Mouse (Mus musculus) small intestine, adult 2 months (tissue): ENCODE measurements around the gene Denr. TPM values are rescaled to one million over a fixed set of nuclear protein-coding genes. Genes with fewer than 3 reads are reported as not detected.

Experiments
- H3K27ac ChIP-seq: fragments of 200-500 bp; 2 replicates; pipeline ENCODE4 v1.5.1; 2012; ENCODE audit warnings: low read depth, low read length, control low read depth, inconsistent platforms; ENCODE audit not compliant: insufficient read depth
- H3K27me3 ChIP-seq: fragments of 200-500 bp; 2 replicates; pipeline ENCODE4 v1.6.1; 2012; ENCODE audit warnings: mild to moderate bottlenecking, moderate library complexity, low read length, inconsistent platforms; ENCODE audit not compliant: control insufficient read depth, insufficient read depth
- H3K36me3 ChIP-seq: fragments of 200-500 bp; 2 replicates; pipeline ENCODE4 v1.6.1; 2012; ENCODE audit warnings: mild to moderate bottlenecking, low read length, control low read depth, inconsistent platforms; ENCODE audit not compliant: control insufficient read depth, insufficient read depth
- H3K4me1 ChIP-seq: fragments of 200-500 bp; 2 replicates; pipeline ENCODE4 v1.6.1; 2012; ENCODE audit warnings: low read length, inconsistent platforms, mixed read lengths; ENCODE audit not compliant: control insufficient read depth, insufficient read depth, insufficient read length
- H3K4me3 ChIP-seq: fragments of 200-500 bp; 2 replicates; pipeline ENCODE4 v1.5.1; 2012; ENCODE audit warnings: low read depth, mild to moderate bottlenecking, control low read depth, inconsistent platforms, low read length, moderate library complexity
- CTCF ChIP-seq: fragments of 200-500 bp; IDR thresholded peaks from 2 replicates; pipeline ENCODE4 v1.5.1; 2012; ENCODE audit warnings: low read depth, mild to moderate bottlenecking, control low read depth, inconsistent platforms, low read length, moderate library complexity, mixed read lengths; ENCODE audit not compliant: insufficient replicate concordance, insufficient read length; ENCODE audit errors: extremely low read depth
- POLR2A ChIP-seq: fragments of 200-500 bp; IDR thresholded peaks from 2 replicates; pipeline ENCODE4 v1.6.1; 2012; ENCODE audit warnings: low read depth, mild to moderate bottlenecking, control low read depth, inconsistent platforms, low read length, moderate library complexity
- WGBS: fragments of 180-500 bp; shearing (Covaris S2); methylation state at CpG from one replicate; pipeline ENCODE4 v1.1.7; 2018; 5-methylcytosine and 5-hydroxymethylcytosine counted together
- polyA plus RNA-seq: library from polyadenylated mRNA; depleted of rRNA; stranded (reverse); fragments of >200 nt; gene quantifications from 2 replicates; pipeline ENCODE4 v1.2.3, GENCODE M21; 2012; rRNA removed

The Denr gene
- polyA plus RNA-seq, 1 experiment, result 2.4 TPM

- Histone ChIP-seq H3K27me3 (no peaks in the 10 kb centered on the region), H3K4me3 (no peak overlapping the region), H3K36me3 (peaks cover 5% of the 10 kb centered on the region; the same call in 1 of the 2 replicates), H3K4me1 (peaks cover 25% of the 10 kb centered on the region; the same call in 1 of the 2 replicates), H3K27ac (no peak overlapping the region)
- TF ChIP-seq POLR2A (no peak), CTCF (no peak)
- 48% methylated on average over 3 of the region's 3 CpGs for WGBS
Observed at GRCm38 (mm10) chr5:123977231-123977630, 70.3 kb downstream of the Denr start.

- no peak overlapping the region for H3K4me3 ChIP-seq
- H3K27me3 ChIP-seq, result no peaks in the 10 kb centered on the region
- WGBS, result 70% methylated on average over 5 of the region's 5 CpGs
- peaks cover 24% of the 10 kb centered on the region for H3K4me1 ChIP-seq
- no peak for TF ChIP-seq CTCF
- H3K27ac ChIP-seq, result no peak overlapping the region
- H3K36me3 ChIP-seq, result peaks cover 5% of the 10 kb centered on the region; the same call in 1 of the 2 replicates
Observed at GRCm38 (mm10) chr5:123978131-123978530, 71.2 kb downstream of the Denr start.

Other genes with a start within 250 kb of the Denr start
- 4.4 and 4.5 TPM in 2 replicates for gene Clip1, start 222.6 kb upstream of the Denr start, polyA plus RNA-seq
- gene Zcchc8, start 186.1 kb upstream of the Denr start, polyA plus RNA-seq, result 10.2 and 19.2 TPM in 2 replicates
- 1.9 and 6.0 TPM in 2 replicates for gene Rsrc2, start 157.8 kb upstream of the Denr start, polyA plus RNA-seq
- gene Kntc1, start 157.5 kb upstream of the Denr start, polyA plus RNA-seq, result 0.55 and 1.8 TPM in 2 replicates
- gene Hcar2, start 41.7 kb upstream of the Denr start, polyA plus RNA-seq, result 0.30 and 0.65 TPM in 2 replicates
- gene Hcar1, start 27.2 kb upstream of the Denr start, polyA plus RNA-seq, result 1.2 and 3.9 TPM in 2 replicates
- gene Gm43518, start 20.2 kb downstream of the Denr start, polyA plus RNA-seq, result 0.44 TPM in 1 of 2 replicates, not detected in the other
- 0.53 and 1.9 TPM in 2 replicates for gene Ccdc62, start 23.5 kb downstream of the Denr start, polyA plus RNA-seq
- gene Hip1r, start 66.5 kb downstream of the Denr start, polyA plus RNA-seq, result 30.3 and 40.9 TPM in 2 replicates
- gene Vps37b, start 125.1 kb downstream of the Denr start, polyA plus RNA-seq, result 35.9 and 55.6 TPM in 2 replicates
- 11.9 and 21.2 TPM in 2 replicates for gene Abcb9, start 188.6 kb downstream of the Denr start, polyA plus RNA-seq
- 44.0 and 48.7 TPM in 2 replicates for gene Ogfod2, start 205.1 kb downstream of the Denr start, polyA plus RNA-seq
- gene Arl6ip4, start 208.9 kb downstream of the Denr start, polyA plus RNA-seq, result 12.7 and 19.6 TPM in 2 replicates